Mouse (Mus musculus): ENCODE measurements around the gene Galns. TPM values are rescaled to one million over a fixed set of nuclear protein-coding genes. Genes with fewer than 3 reads are reported as not detected.
A peak's percentile ranks its signal among the peaks of the same experiment; 100 is the strongest.

The Galns gene
- 0.07 and 0.08 TPM in 2 replicates for polyA plus RNA-seq (2012)

GRCm38 (mm10) chr8:122611295-122612133 is at the start of gene Galns, which contains the start of gene Trappc2l:
TSS of gene Galns (minus strand) at chr8:122611463.
TSS of gene Trappc2l (plus strand) at chr8:122611640.
- Histone ChIP-seq H3K27me3 (ENCODE audit: control insufficient read depth) (no peaks in the 10 kb centered on the region), H3K36me3 (ENCODE audit: control insufficient read depth) (peaks cover 26% of the 10 kb centered on the region), H3K4me3 (replicated peaks) (peak within 1 kb of the TSS; percentile 76), H3K9me3 (ENCODE audit: control insufficient read depth, low read length) (no peaks in the 10 kb centered on the region), H3K4me1 (ENCODE audit: control insufficient read depth) (peaks cover 27% of the 10 kb centered on the region)
- TF ChIP-seq TAL1 (IDR thresholded peaks at IDR 0.05; ENCODE audit: low read length) = no peak
- no peak for TF ChIP-seq GATA1 (IDR thresholded peaks at IDR 0.05; ENCODE audit: low read length)

DNA sequence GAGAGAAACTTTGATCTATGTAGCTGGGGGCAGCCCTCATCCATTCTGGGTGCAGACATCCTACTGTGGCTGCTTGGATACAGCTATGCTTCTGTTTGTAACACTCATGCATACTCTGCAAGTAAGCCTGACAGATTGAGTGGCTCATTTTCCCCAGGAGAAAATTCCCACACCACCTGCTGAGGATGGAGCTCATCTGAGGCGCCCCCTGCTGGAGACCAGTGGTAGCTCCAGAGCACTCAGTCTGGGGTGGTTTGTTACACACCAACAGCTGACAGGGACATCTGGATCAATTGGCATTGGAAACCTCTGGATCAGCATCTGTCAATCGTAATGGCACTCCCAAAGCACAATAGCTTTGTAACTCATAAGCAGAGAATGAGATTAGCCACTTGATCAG is 48.8 kb upstream of the Galns start:
- no peaks in the 10 kb centered on the region for H3K27me3 ChIP-seq (ENCODE audit: control insufficient read depth)
- peaks cover 33% of the 10 kb centered on the region for H3K4me1 ChIP-seq (ENCODE audit: control insufficient read depth)
- H3K4me3 ChIP-seq (replicated peaks) = no peak overlapping the region
- no peaks in the 10 kb centered on the region for H3K9me3 ChIP-seq (ENCODE audit: control insufficient read depth, low read length)
- peaks cover 43% of the 10 kb centered on the region for H3K36me3 ChIP-seq (ENCODE audit: control insufficient read depth)
- TF ChIP-seq TAL1 (IDR thresholded peaks at IDR 0.05; ENCODE audit: low read length) (no peak), GATA1 (IDR thresholded peaks at IDR 0.05; ENCODE audit: low read length) (no peak)

DNA sequence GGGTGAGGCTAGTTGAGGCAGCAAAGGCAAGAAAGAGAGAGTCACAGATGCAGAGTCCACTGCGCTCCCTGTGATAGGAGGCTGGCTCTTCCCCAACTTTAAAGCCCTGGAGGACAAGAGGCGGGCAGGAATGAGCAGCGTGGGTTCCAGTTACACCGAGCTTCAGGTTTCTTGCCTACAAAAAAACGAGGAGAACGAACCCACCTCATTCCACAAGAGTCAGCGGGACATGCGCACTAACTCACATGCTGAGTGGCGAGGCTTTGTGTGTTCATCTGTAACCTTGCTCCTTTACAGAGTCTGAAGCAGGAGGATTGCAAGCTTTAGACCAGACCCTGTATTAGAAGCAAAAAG is 47.5 kb upstream of the Galns start:
- no peak overlapping the region for H3K4me3 ChIP-seq (replicated peaks)
- TF ChIP-seq TAL1 (IDR thresholded peaks at IDR 0.05; ENCODE audit: low read length) (no peak), GATA1 (IDR thresholded peaks at IDR 0.05; ENCODE audit: low read length) (no peak)
- H3K36me3 ChIP-seq (ENCODE audit: control insufficient read depth) = peaks cover 38% of the 10 kb centered on the region
- no peaks in the 10 kb centered on the region for H3K27me3 ChIP-seq (ENCODE audit: control insufficient read depth)
- H3K9me3 ChIP-seq (ENCODE audit: control insufficient read depth, low read length) = no peaks in the 10 kb centered on the region
- H3K4me1 ChIP-seq (ENCODE audit: control insufficient read depth) = peaks cover 24% of the 10 kb centered on the region

DNA sequence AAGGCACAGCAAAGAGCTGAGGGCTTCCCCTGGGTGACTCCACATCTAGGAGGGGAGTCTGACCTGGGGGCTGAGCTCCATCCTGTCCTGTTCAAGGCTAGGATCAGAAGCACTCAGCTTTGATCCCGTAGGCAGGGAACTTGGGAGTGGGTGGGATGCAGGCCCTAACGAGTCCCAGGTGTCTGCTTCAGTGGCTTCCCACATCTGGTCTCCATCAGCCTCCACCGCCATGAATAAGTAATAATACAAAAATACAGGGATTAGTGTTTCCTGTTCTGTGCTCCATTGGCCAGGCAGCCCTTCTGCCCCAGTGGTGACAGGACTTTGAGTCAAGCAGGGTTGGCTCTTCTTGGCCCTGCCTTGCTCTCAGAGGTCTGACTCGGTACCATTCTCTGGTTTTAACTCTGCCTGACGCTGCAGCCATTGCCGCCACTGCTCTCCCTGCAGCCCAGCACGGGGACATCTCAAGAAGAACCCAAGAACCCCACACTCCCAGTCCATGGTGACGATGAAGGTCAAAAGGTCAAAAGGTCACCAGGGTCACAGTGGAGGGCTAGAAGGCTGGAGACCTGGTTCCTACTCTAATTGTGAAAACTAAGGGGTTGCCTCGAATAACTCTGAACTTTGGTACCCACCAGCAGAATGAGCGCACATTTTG is 47.0 kb upstream of the Galns start:
- Histone ChIP-seq H3K9me3 (ENCODE audit: control insufficient read depth, low read length) (no peaks in the 10 kb centered on the region), H3K27me3 (ENCODE audit: control insufficient read depth) (no peaks in the 10 kb centered on the region), H3K36me3 (ENCODE audit: control insufficient read depth) (peaks cover 34% of the 10 kb centered on the region), H3K4me3 (replicated peaks) (no peak overlapping the region), H3K4me1 (ENCODE audit: control insufficient read depth) (peaks cover 20% of the 10 kb centered on the region)
- no peak for TF ChIP-seq GATA1 (IDR thresholded peaks at IDR 0.05; ENCODE audit: low read length)
- no peak for TF ChIP-seq TAL1 (IDR thresholded peaks at IDR 0.05; ENCODE audit: low read length)

- TF ChIP-seq TAL1 (IDR thresholded peaks at IDR 0.05; ENCODE audit: low read length) (no peak), GATA1 (IDR thresholded peaks at IDR 0.05; ENCODE audit: low read length) (no peak)
- Histone ChIP-seq H3K9me3 (ENCODE audit: control insufficient read depth, low read length) (no peaks in the 10 kb centered on the region), H3K4me1 (ENCODE audit: control insufficient read depth) (peaks cover 17% of the 10 kb centered on the region), H3K27me3 (ENCODE audit: control insufficient read depth) (no peaks in the 10 kb centered on the region), H3K4me3 (replicated peaks) (no peak overlapping the region), H3K36me3 (ENCODE audit: control insufficient read depth) (peaks cover 30% of the 10 kb centered on the region)
Measured at GRCm38 (mm10) chr8:122656056-122656999, 45.1 kb upstream of the Galns start.

DNA sequence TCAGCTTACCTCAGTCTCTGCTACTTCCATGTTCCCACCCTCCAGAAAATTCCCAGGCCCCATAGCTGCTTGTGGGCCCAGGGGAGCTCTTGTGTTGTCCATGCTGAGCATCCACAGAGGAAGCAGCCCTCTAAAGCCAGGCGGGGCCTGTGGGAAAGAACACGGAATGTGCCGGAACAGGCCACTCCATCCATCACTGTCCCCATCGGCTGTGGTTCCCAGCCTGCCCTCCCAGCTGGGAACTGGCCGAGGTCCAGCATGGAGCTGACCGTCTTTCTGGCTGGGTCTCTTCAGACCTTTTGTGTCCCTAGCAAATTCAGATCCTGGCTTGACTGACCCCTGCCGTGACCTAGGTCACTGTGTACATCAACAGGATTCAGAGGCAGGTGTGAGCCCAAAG is 43.5 kb upstream of the Galns start:
- H3K4me3 ChIP-seq (replicated peaks) = no peak overlapping the region
- H3K9me3 ChIP-seq (ENCODE audit: control insufficient read depth, low read length) = no peaks in the 10 kb centered on the region
- H3K27me3 ChIP-seq (ENCODE audit: control insufficient read depth) = no peaks in the 10 kb centered on the region
- peaks cover 11% of the 10 kb centered on the region for H3K4me1 ChIP-seq (ENCODE audit: control insufficient read depth)
- H3K36me3 ChIP-seq (ENCODE audit: control insufficient read depth) = peaks cover 30% of the 10 kb centered on the region
- no peak for TF ChIP-seq TAL1 (IDR thresholded peaks at IDR 0.05; ENCODE audit: low read length)
- TF ChIP-seq GATA1 (IDR thresholded peaks at IDR 0.05; ENCODE audit: low read length) = no peak

DNA sequence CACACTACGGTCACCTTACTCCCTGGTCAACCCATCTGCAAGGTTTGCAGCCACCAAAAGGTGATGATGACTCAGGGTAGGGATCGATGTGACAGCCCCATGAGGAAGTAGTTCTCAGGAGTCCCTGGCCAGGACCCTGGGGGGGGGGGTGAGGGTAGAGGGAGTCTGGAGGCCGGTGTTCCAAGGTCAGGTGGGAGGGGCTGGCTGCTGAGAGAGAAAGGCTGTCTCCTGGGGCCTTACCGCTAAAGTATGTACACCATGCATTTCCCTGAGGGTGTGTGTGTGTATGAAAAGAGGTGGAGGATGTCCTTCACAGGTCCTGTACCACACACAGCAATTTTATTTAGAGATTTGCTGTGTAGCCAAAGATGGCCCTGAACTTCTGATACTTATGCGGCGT is 41.4 kb upstream of the Galns start:
- H3K36me3 ChIP-seq (ENCODE audit: control insufficient read depth) = peaks cover 41% of the 10 kb centered on the region
- no peak overlapping the region for H3K4me3 ChIP-seq (replicated peaks)
- H3K27me3 ChIP-seq (ENCODE audit: control insufficient read depth) = no peaks in the 10 kb centered on the region
- no peak for TF ChIP-seq GATA1 (IDR thresholded peaks at IDR 0.05; ENCODE audit: low read length)
- TF ChIP-seq TAL1 (IDR thresholded peaks at IDR 0.05; ENCODE audit: low read length) = no peak
- peaks cover 6% of the 10 kb centered on the region for H3K4me1 ChIP-seq (ENCODE audit: control insufficient read depth)
- no peaks in the 10 kb centered on the region for H3K9me3 ChIP-seq (ENCODE audit: control insufficient read depth, low read length)

DNA sequence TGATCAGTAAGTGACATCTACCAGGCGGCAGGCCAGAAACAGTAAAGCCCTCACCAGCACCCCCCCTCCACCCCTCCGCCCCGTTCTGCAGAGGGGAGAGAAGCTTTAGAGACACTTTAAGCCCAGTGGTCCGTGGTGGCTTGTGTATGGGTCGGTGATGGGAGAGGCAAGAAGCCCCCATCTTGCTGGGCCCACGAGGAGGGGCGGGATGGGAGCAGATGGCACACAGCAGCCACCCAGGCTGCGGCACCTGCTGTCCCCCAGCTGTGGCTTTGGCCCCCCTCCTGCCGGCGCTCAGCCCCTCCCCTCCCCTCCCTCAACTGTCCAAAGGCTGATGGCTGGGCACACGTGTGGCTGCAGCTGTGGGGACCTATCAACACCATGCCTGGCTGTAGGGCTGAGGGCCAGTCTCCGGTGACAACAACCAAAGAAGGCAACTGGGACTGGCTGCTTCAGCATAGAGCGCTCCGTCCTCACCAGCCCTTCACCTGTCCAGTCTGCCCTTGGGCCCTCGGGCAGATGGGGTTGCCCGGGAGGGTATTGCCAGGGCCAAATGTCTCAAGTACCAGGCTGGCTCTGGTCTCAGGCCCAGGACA is 40.2 kb upstream of the Galns start:
- Histone ChIP-seq H3K9me3 (ENCODE audit: control insufficient read depth, low read length) (no peaks in the 10 kb centered on the region), H3K27me3 (ENCODE audit: control insufficient read depth) (no peaks in the 10 kb centered on the region), H3K4me3 (replicated peaks) (no peak overlapping the region), H3K4me1 (ENCODE audit: control insufficient read depth) (peaks cover 5% of the 10 kb centered on the region), H3K36me3 (ENCODE audit: control insufficient read depth) (peaks cover 51% of the 10 kb centered on the region)
- no peak for TF ChIP-seq GATA1 (IDR thresholded peaks at IDR 0.05; ENCODE audit: low read length)
- TF ChIP-seq TAL1 (IDR thresholded peaks at IDR 0.05; ENCODE audit: low read length) = no peak

All from erythroblast, embryonic 14.5 days (primary cell).